Mouse (Mus musculus): ENCODE measurements around the gene St3gal4. TPM values are rescaled to one million over a fixed set of nuclear protein-coding genes. Genes with fewer than 3 reads are reported as not detected.

Gene St3gal4
- polyA plus RNA-seq, 1 experiment, result 54.9 TPM

DNA sequence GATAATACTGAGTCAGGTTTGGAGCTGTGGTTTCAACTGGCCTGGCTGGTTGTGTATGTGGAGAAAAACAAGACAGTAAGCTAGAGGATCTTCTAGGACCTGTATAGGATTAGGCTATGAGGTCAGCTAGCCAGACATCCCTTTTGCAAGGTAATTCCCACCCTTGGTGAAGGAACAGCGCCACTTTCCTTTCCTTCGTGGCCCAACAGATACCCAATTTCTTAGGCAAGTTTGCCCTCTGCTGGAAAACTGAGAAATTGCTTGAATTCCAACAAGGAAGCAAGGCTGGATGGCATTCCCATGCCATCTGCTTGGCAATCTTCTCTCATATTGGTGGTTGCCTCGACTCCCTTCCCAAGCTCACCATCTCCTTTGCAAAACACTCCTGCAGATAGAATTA, 99.7 kb downstream of the St3gal4 start:
- no peaks in the 10 kb centered on the region for H3K4me1 ChIP-seq (ENCODE audit: control insufficient read depth, insufficient read depth, low read length)
- WGBS, result 12% methylated on average over 3 of the region's 3 CpGs
- no peak overlapping the region for H3K4me3 ChIP-seq (replicated peaks; ENCODE audit: control insufficient read depth, low read depth, low read length)
- TF ChIP-seq CTCF (IDR thresholded peaks at IDR 0.05; ENCODE audit: control insufficient read depth, insufficient read depth, low read length) (no peak), POLR2A (IDR thresholded peaks at IDR 0.05; ENCODE audit: borderline replicate concordance, control insufficient read depth, low read depth, low read length) (no peak)
- H3K27ac ChIP-seq (ENCODE audit: control insufficient read depth, insufficient read depth, low read depth, low read length, poor library complexity), result no peak overlapping the region

DNA sequence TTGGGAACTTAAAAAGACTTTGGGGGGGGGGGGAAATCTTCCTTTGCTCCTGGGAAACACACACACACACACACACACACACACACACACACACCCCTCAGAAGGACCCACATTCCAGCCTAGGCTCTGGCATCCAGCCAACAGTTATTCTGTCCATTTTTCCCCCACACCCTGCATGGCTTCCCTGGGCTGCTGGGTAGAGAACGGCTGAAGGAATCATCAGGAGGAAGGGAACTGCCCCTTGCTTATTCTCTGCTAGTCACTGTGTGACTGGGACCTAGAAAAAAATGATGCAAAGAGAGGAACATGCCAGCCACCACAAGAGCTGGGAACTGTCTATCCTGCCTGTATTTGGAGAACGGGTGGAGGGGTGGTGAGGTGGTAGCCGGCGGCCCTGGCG, 101.0 kb downstream of the St3gal4 start:
- no peak overlapping the region for H3K4me3 ChIP-seq (replicated peaks; ENCODE audit: control insufficient read depth, low read depth, low read length)
- no peaks in the 10 kb centered on the region for H3K4me1 ChIP-seq (ENCODE audit: control insufficient read depth, insufficient read depth, low read length)
- no peak overlapping the region for H3K27ac ChIP-seq (ENCODE audit: control insufficient read depth, insufficient read depth, low read depth, low read length, poor library complexity)
- 14% methylated on average over 5 of the region's 5 CpGs for WGBS
- TF ChIP-seq CTCF (IDR thresholded peaks at IDR 0.05; ENCODE audit: control insufficient read depth, insufficient read depth, low read length) (no peak), POLR2A (IDR thresholded peaks at IDR 0.05; ENCODE audit: borderline replicate concordance, control insufficient read depth, low read depth, low read length) (no peak)

GRCm38 (mm10) chr9:35017563-35017962, 101.5 kb downstream of the St3gal4 start:
- no peak overlapping the region for H3K4me3 ChIP-seq (replicated peaks; ENCODE audit: control insufficient read depth, low read depth, low read length)
- no peaks in the 10 kb centered on the region for H3K4me1 ChIP-seq (ENCODE audit: control insufficient read depth, insufficient read depth, low read length)
- TF ChIP-seq POLR2A (IDR thresholded peaks at IDR 0.05; ENCODE audit: borderline replicate concordance, control insufficient read depth, low read depth, low read length) (no peak), CTCF (IDR thresholded peaks at IDR 0.05; ENCODE audit: control insufficient read depth, insufficient read depth, low read length) (no peak)
- H3K27ac ChIP-seq (ENCODE audit: control insufficient read depth, insufficient read depth, low read depth, low read length, poor library complexity), result no peak overlapping the region
- 3% methylated on average over 13 of the region's 13 CpGs for WGBS

- no peak for TF ChIP-seq POLR2A (IDR thresholded peaks at IDR 0.05; ENCODE audit: borderline replicate concordance, control insufficient read depth, low read depth, low read length)
- TF ChIP-seq CTCF (IDR thresholded peaks at IDR 0.05; ENCODE audit: control insufficient read depth, insufficient read depth, low read length), result peak; percentile 49
- Histone ChIP-seq H3K4me1 (ENCODE audit: control insufficient read depth, insufficient read depth, low read length) (no peaks in the 10 kb centered on the region), H3K4me3 (replicated peaks; ENCODE audit: control insufficient read depth, low read depth, low read length) (no peak overlapping the region), H3K27ac (ENCODE audit: control insufficient read depth, insufficient read depth, low read depth, low read length, poor library complexity) (no peak overlapping the region)
- 17% methylated on average over 4 of the region's 4 CpGs for WGBS
Measured at GRCm38 (mm10) chr9:35016762-35017161, 102.3 kb downstream of the St3gal4 start.

DNA sequence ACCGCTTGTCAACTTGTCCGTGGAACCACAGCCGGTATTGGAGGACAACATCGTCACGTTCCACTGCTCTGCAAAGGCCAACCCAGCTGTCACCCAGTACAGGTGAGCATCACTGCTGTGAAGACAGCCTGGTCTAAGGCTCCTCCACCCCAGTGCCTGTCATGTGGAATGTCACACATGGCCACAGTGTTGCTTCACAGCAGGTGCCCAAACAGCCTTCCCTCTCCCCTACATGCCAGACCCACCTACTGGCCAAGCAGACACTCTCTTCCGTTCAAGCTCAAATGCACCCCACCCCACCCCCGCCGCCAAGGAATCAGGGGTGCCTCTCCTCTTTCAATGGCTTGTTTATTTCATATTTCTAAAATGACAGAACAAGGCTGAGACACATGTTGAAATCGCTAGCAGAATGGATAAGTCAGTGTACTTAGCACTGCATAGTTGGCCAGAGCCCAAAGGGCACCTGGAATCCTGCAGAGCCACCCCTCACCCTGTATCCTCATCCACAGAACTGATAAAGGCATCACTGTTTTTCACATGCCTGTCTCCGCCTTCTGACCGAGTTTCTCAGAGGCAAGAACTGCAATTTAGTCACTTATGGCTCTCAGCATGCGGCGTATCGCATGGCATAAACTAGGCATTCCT, 111.2 kb downstream of the St3gal4 start:
- no peak overlapping the region for H3K4me3 ChIP-seq (replicated peaks; ENCODE audit: control insufficient read depth, low read depth, low read length)
- 82% methylated on average over 14 of the region's 14 CpGs for WGBS

DNA sequence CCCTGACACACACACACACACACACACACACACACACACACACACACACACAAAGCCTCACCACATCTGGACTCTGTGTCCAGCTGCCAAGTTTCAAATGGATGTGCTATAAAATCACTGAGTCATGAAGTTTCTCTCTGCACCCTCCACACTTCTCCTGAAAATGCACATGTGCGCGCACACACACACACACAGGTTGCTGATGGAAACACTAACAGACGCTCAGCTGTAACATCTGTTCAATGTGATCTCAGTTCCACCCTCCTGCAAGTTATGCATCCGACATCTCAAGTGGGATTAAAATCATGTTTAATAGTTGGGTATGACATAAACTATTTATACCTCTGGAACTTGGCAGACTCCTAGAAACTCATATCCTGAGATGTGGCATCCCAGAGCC, 115.0 kb downstream of the St3gal4 start:
- 83% methylated on average over 4 of the region's 4 CpGs for WGBS
- TF ChIP-seq POLR2A (IDR thresholded peaks at IDR 0.05; ENCODE audit: borderline replicate concordance, control insufficient read depth, low read depth, low read length), result no peak
- TF ChIP-seq CTCF (IDR thresholded peaks at IDR 0.05; ENCODE audit: control insufficient read depth, insufficient read depth, low read length), result no peak
- H3K4me1 ChIP-seq (ENCODE audit: control insufficient read depth, insufficient read depth, low read length), result no peaks in the 10 kb centered on the region

More for the DNA sequence above, 111.2 kb downstream of the St3gal4 start:
- Histone ChIP-seq H3K4me1 (ENCODE audit: control insufficient read depth, insufficient read depth, low read length) (no peaks in the 10 kb centered on the region), H3K27ac (ENCODE audit: control insufficient read depth, insufficient read depth, low read depth, low read length, poor library complexity) (no peak overlapping the region)
- TF ChIP-seq CTCF (IDR thresholded peaks at IDR 0.05; ENCODE audit: control insufficient read depth, insufficient read depth, low read length), result no peak

GRCm38 (mm10) chr9:34997880-34998865, 120.9 kb downstream of the St3gal4 start:
- 29% methylated on average over 9 of the region's 9 CpGs for WGBS

More for the DNA sequence above, 115.0 kb downstream of the St3gal4 start:
- H3K27ac ChIP-seq (ENCODE audit: control insufficient read depth, insufficient read depth, low read depth, low read length, poor library complexity), result no peak overlapping the region
- no peak overlapping the region for H3K4me3 ChIP-seq (replicated peaks; ENCODE audit: control insufficient read depth, low read depth, low read length)

More at GRCm38 (mm10) chr9:34997880-34998865, 120.9 kb downstream of the St3gal4 start:
- Histone ChIP-seq H3K27ac (ENCODE audit: control insufficient read depth, insufficient read depth, low read depth, low read length, poor library complexity) (no peak overlapping the region), H3K4me3 (replicated peaks; ENCODE audit: control insufficient read depth, low read depth, low read length) (no peak overlapping the region), H3K4me1 (ENCODE audit: control insufficient read depth, insufficient read depth, low read length) (no peaks in the 10 kb centered on the region)
- TF ChIP-seq CTCF (IDR thresholded peaks at IDR 0.05; ENCODE audit: control insufficient read depth, insufficient read depth, low read length) (no peak), POLR2A (IDR thresholded peaks at IDR 0.05; ENCODE audit: borderline replicate concordance, control insufficient read depth, low read depth, low read length) (no peak)

Other genes with a start within 250 kb of the St3gal4 start
- gene Dcps, start 56.8 kb upstream of the St3gal4 start, polyA plus RNA-seq (2011; ENCODE audit: insufficient read depth, insufficient read length, low replicate concordance, missing spikeins), result 12.3 and 31.1 TPM in 2 replicates
- gene Srpr, start 80.9 kb upstream of the St3gal4 start, polyA plus RNA-seq (2011; ENCODE audit: insufficient read depth, insufficient read length, low replicate concordance, missing spikeins), result 16.6 and 50.8 TPM in 2 replicates
- gene Tirap, start 81.0 kb upstream of the St3gal4 start, polyA plus RNA-seq (2011; ENCODE audit: insufficient read depth, insufficient read length, low replicate concordance, missing spikeins), result 2.7 and 7.5 TPM in 2 replicates
- gene Foxred1, start 91.8 kb upstream of the St3gal4 start, polyA plus RNA-seq (2011; ENCODE audit: insufficient read depth, insufficient read length, low replicate concordance, missing spikeins), result 17.7 and 18.8 TPM in 2 replicates
- gene Fam118b, start 148.5 kb upstream of the St3gal4 start, polyA plus RNA-seq (2011; ENCODE audit: insufficient read depth, insufficient read length, low replicate concordance, missing spikeins), result 11.4 and 11.6 TPM in 2 replicates
- 4.5 and 15.5 TPM in 2 replicates for gene Rpusd4, start 148.6 kb upstream of the St3gal4 start, polyA plus RNA-seq (2011; ENCODE audit: insufficient read depth, insufficient read length, low replicate concordance, missing spikeins)

Measured in bone marrow, adult 2 months (tissue).